Mouse (Mus musculus): Measurements from ENCODE around the gene Specc1.

Specc1 gene

GRCm38 (mm10) chr11:62004881-62005240 is 48.3 kb downstream of the Specc1 start:
- ChIA-PET POLR2A (interaction anchor here in 2 of 4 experiments (1.0 kb wide), 2 partner anchors 34 to 48 kb away, joined by 3 to 4 read pairs; partner anchors contain the start of gene Specc1 (in 1 of the 2)), CTCF (interaction anchor here in 1 of 4 experiments (0.7 kb wide), 1 partner anchor 30 kb away, joined by 3 read pairs; no protein-coding TSS in a partner anchor)

GRCm38 (mm10) chr11:62005241-62005910 is 48.8 kb downstream of the Specc1 start:
- ChIA-PET CTCF (interaction anchor here in 1 of 4 experiments (0.7 kb wide), 1 partner anchor 30 kb away, joined by 3 read pairs; no protein-coding TSS in a partner anchor), POLR2A (interaction anchor here in 1 of 4 experiments (1.0 kb wide), 1 partner anchor 49 kb away, joined by 3 read pairs; the partner anchor contains the start of gene Specc1)

- CTCF ChIA-PET = interaction anchor here in 1 of 4 experiments (1.0 kb wide), 1 partner anchor 40 kb away, joined by 3 read pairs; no protein-coding TSS in a partner anchor
- POLR2A ChIA-PET = no interaction called here
Observed at GRCm38 (mm10) chr11:62005911-62006260, 49.3 kb downstream of the Specc1 start.

- CTCF ChIA-PET = interaction anchor here in 1 of 4 experiments (1.0 kb wide), 1 partner anchor 39 kb away, joined by 3 read pairs; no protein-coding TSS in a partner anchor
- POLR2A ChIA-PET = no interaction called here
Observed at GRCm38 (mm10) chr11:62006680-62007079, 50.1 kb downstream of the Specc1 start.

- ChIA-PET CTCF (interaction anchor here in 1 of 4 experiments (0.6 kb wide), 1 partner anchor 240 kb away, joined by 4 read pairs; no protein-coding TSS in a partner anchor), POLR2A (no interaction called here)
Observed at GRCm38 (mm10) chr11:62007984-62008383, 51.4 kb downstream of the Specc1 start.

- POLR2A ChIA-PET = no interaction called here
- CTCF ChIA-PET = interaction anchor here (0.6 to 1.6 kb wide), 9 partner anchors 9 to 266 kb away, joined by 3 to 6 read pairs (median 3); no protein-coding TSS in a partner anchor
Observed at GRCm38 (mm10) chr11:62010625-62011231, 54.2 kb downstream of the Specc1 start.

- ChIA-PET POLR2A (no interaction called here), CTCF (interaction anchor here in 1 of 4 experiments (0.6 kb wide), 1 partner anchor 663 kb away, joined by 7 read pairs; no protein-coding TSS in a partner anchor)
Observed at GRCm38 (mm10) chr11:62012039-62012438, 55.5 kb downstream of the Specc1 start.

GRCm38 (mm10) chr11:62013449-62013848 is 56.9 kb downstream of the Specc1 start:
- ChIA-PET CTCF (no interaction called here), POLR2A (no interaction called here)

- POLR2A ChIA-PET = interaction anchor here in 3 of 4 experiments (0.6 to 1.1 kb wide), 4 partner anchors 9 to 488 kb away, joined by 3 to 7 read pairs (median 3); no protein-coding TSS in a partner anchor
- CTCF ChIA-PET = interaction anchor here in 1 of 4 experiments (0.5 kb wide), 1 partner anchor 543 kb away, joined by 3 read pairs; no protein-coding TSS in a partner anchor
Observed at GRCm38 (mm10) chr11:62015071-62015654, 58.6 kb downstream of the Specc1 start.

- ChIA-PET CTCF (no interaction called here), POLR2A (no interaction called here)
Observed at GRCm38 (mm10) chr11:62016985-62017384, 60.4 kb downstream of the Specc1 start.

- CTCF ChIA-PET = no interaction called here
- POLR2A ChIA-PET = interaction anchor here in 1 of 4 experiments (0.8 kb wide), 1 partner anchor 523 kb away, joined by 3 read pairs; no protein-coding TSS in a partner anchor
Observed at GRCm38 (mm10) chr11:62018315-62019205, 62.0 kb downstream of the Specc1 start.

- POLR2A ChIA-PET = no interaction called here
- CTCF ChIA-PET = no interaction called here
Observed at GRCm38 (mm10) chr11:62019857-62020256, 63.3 kb downstream of the Specc1 start.

GRCm38 (mm10) chr11:62020898-62021297 is 64.3 kb downstream of the Specc1 start:
- POLR2A ChIA-PET = no interaction called here

GRCm38 (mm10) chr11:62022105-62022504 is 65.5 kb downstream of the Specc1 start:
- CTCF ChIA-PET = interaction anchor here in 1 of 4 experiments (0.9 to 1.0 kb wide), 2 partner anchors 11 to 26 kb away, joined by 3 read pairs; no protein-coding TSS in a partner anchor
- POLR2A ChIA-PET = interaction anchor here in 1 of 4 experiments (0.6 kb wide), 1 partner anchor 82 kb away, joined by 3 read pairs; no protein-coding TSS in a partner anchor

More at GRCm38 (mm10) chr11:62020898-62021297, 64.3 kb downstream of the Specc1 start:
- CTCF ChIA-PET = interaction anchor here in 1 of 4 experiments (0.9 kb wide), 1 partner anchor 27 kb away, joined by 3 read pairs; no protein-coding TSS in a partner anchor

GRCm38 (mm10) chr11:62022718-62023493 is 66.3 kb downstream of the Specc1 start:
- ChIA-PET POLR2A (interaction anchor here in 2 of 4 experiments (0.6 to 1.0 kb wide), 2 partner anchors 54 to 226 kb away, joined by 3 read pairs; no protein-coding TSS in a partner anchor), CTCF (interaction anchor here in 3 of 4 experiments (0.6 to 1.0 kb wide), 3 partner anchors 12 to 606 kb away, joined by 3 read pairs; no protein-coding TSS in a partner anchor)

- ChIA-PET POLR2A (interaction anchor here in 2 of 4 experiments (0.6 to 1.0 kb wide), 3 partner anchors 8 to 226 kb away, joined by 3 read pairs; no protein-coding TSS in a partner anchor), CTCF (interaction anchor here in 2 of 4 experiments (0.6 to 0.9 kb wide), 2 partner anchors 24 to 607 kb away, joined by 3 read pairs; no protein-coding TSS in a partner anchor)
Observed at GRCm38 (mm10) chr11:62023494-62024233, 67.1 kb downstream of the Specc1 start.

GRCm38 (mm10) chr11:62024234-62024601 is 67.7 kb downstream of the Specc1 start:
- ChIA-PET POLR2A (interaction anchor here in 1 of 4 experiments (1.0 kb wide), 1 partner anchor 9 kb away, joined by 3 read pairs; no protein-coding TSS in a partner anchor), CTCF (no interaction called here)
